Mouse (Mus musculus) hematopoietic multipotent progenitor cell, adult 10-12 weeks (in vitro differentiated cells): Measurements from ENCODE around the gene Plpp2. TPM values are rescaled to one million over a fixed set of nuclear protein-coding genes. Genes with fewer than 3 reads are reported as not detected.

Source experiments
- polyA plus RNA-seq: library from polyadenylated mRNA; stranded (reverse); fragments of >175 nt; gene quantifications from 2 replicates; pipeline ENCODE4 v1.2.3, GENCODE M21; 2012; ENCODE audit warnings: low replicate concordance

The Plpp2 gene
- 6.8 and 7.6 TPM in 2 replicates for polyA plus RNA-seq

DNA sequence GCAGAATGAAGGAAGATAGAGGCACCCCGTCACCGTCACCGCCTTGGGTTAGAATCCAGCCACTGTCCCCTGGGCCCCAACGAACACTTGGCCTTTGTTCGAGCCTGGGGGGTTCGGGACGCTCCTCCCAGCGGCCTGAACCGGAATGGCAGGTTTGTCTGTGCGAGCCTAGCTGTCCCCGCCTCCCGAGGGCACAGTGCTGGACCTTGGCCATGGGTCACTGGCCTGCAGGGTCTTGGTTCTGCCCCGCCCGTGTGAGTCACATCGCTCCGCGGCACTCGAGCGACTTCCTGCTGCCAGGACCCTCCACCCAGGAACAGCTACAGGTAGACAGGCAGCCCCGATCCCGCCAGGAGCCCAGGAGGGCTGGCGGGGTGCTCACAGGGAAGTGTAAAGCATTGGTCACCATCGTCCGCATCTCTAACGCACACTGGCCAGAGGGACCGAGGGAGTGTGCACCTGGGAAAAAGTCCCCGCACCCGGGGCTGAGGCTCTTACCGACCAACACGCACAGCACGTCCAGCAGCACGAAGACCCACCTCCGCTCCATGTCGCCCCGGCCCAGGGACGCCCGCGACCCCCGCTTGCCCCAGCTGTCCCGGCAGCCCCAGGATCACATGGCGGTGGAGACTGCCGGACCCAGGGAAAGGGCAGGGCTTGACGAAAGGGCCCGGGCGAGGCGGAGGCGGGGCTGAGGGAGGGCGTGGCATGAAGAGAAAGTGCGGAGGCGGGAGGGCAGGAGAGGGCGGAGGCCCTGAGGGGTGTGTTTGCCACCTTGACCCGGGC, at the start of gene Plpp2:
Gene Plpp2, minus strand, starts transcription at position 671 of the 786 bp plus-strand sequence.

DNA sequence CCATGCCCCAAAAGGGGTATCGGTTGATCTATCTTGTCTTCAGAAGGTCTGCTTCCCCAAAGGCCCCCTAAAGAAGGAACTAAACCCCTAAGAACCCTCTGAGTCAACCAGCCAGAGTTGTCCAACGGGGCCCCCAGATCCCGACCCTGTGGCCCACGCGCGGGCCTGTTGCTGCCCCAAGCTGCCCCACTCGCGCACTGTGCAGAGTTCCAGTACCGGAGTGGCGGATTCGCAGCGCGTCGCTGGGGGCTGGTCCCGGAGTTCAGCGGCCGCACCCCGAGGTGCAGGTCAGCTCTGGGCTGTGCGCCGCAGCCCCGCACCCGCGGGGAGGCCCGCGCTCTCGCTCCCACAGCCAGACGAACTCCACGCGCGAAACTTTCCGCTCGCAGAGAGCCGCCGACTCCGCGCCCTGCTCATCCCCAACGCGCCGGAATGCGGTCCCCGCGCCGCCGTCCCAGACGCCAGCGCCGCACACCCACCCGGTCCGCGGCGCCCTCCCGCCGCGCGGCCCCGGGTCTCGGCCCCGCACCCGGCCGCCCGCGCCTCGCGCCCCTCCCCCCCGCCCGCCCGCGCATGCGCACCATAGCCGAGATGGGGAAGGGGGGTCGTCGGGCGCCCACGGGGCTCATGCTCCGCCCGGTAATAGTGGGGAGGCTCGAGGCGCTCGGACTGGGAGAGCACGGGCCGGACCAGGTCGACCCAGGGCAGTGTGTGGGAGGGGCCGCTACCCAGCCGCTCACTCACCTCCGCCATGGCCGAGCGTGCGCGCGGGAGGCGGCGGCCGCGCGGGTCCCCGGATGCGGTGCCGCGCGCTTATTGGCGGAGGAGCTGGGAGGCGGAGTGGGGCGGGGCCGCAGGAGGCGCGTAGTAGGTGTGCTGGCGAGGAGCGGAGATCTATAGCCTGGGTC, 21.0 kb upstream of the Plpp2 start, which contains the start of gene Mier2:
Gene Mier2, minus strand, starts transcription at position 870 of the 908 bp plus-strand sequence.

Other genes with a start within 250 kb of the Plpp2 start
- gene Vmn2r82, start 177.3 kb downstream of the Plpp2 start, polyA plus RNA-seq, result not detected in 2 replicates
- gene Vmn2r83, start 65.1 kb downstream of the Plpp2 start, polyA plus RNA-seq, result not detected in 2 replicates
- 73.5 and 136 TPM in 2 replicates for gene Mier2, start 21.4 kb upstream of the Plpp2 start, polyA plus RNA-seq
- 1.3 TPM in 1 of 2 replicates, not detected in the other for gene Theg, start 53.5 kb upstream of the Plpp2 start, polyA plus RNA-seq
- 0.04 TPM in 1 of 2 replicates, not detected in the other for gene C2cd4c, start 80.2 kb upstream of the Plpp2 start, polyA plus RNA-seq
- 0.10 TPM in 1 of 2 replicates, not detected in the other for gene Shc2, start 104.1 kb upstream of the Plpp2 start, polyA plus RNA-seq
- gene Odf3l2, start 111.9 kb upstream of the Plpp2 start, polyA plus RNA-seq, result not detected in 2 replicates
- gene Madcam1, start 130.8 kb upstream of the Plpp2 start, polyA plus RNA-seq, result 0.47 and 1.1 TPM in 2 replicates
- gene Tpgs1, start 135.6 kb upstream of the Plpp2 start, polyA plus RNA-seq, result 102 and 157 TPM in 2 replicates
- gene Cdc34, start 148.4 kb upstream of the Plpp2 start, polyA plus RNA-seq, result 189 and 251 TPM in 2 replicates
- 2.7 and 3.9 TPM in 2 replicates for gene Gzmm, start 155.2 kb upstream of the Plpp2 start, polyA plus RNA-seq
- gene Bsg, start 170.7 kb upstream of the Plpp2 start, polyA plus RNA-seq, result 581 and 590 TPM in 2 replicates
- gene Hcn2, start 182.8 kb upstream of the Plpp2 start, polyA plus RNA-seq, result 0.37 and 1.3 TPM in 2 replicates
- 36.7 and 50.9 TPM in 2 replicates for gene Polrmt, start 212.8 kb upstream of the Plpp2 start, polyA plus RNA-seq
- gene Fgf22, start 221.3 kb upstream of the Plpp2 start, polyA plus RNA-seq, result not detected in 2 replicates
- gene Rnf126, start 233.2 kb upstream of the Plpp2 start, polyA plus RNA-seq, result 177 and 359 TPM in 2 replicates
- 4.2 and 4.3 TPM in 2 replicates for gene Fstl3, start 243.5 kb upstream of the Plpp2 start, polyA plus RNA-seq